Mouse (Mus musculus) thymus, adult 2 months (tissue): ENCODE measurements around the gene Hdac9.

ENCODE experiments used
- CTCF ChIP-seq: fragments of 200-500 bp; IDR thresholded peaks from 2 replicates; pipeline ENCODE4 v1.5.1; 2012; ENCODE audit warnings: mild to moderate bottlenecking, control low read depth, low read length, moderate library complexity, borderline replicate concordance; ENCODE audit not compliant: control insufficient read depth, poor library complexity, insufficient read depth; ENCODE audit errors: extremely low read depth
- POLR2A ChIP-seq: fragments of 200-500 bp; IDR thresholded peaks from 2 replicates; pipeline ENCODE4 v1.6.1; 2012; ENCODE audit warnings: mild to moderate bottlenecking, low read length, control low read depth, moderate library complexity; ENCODE audit not compliant: control insufficient read depth, poor library complexity, insufficient read depth; ENCODE audit errors: extremely low read depth

GRCm38 (mm10) chr12:34720906-34721305 is 196.0 kb downstream of the Hdac9 start:
- TF ChIP-seq CTCF (no peak), POLR2A (no peak)
